Mouse (Mus musculus) olfactory bulb, adult 2 months (tissue): ENCODE data around the gene Prkar1a. TPM values are rescaled to one million over a fixed set of nuclear protein-coding genes. Genes with fewer than 3 reads are reported as not detected.

Experiments used
- H3K27ac ChIP-seq: fragments of 200-500 bp; 2 replicates; pipeline ENCODE4 v1.5.1; 2012; ENCODE audit warnings: low read depth, low read length; ENCODE audit not compliant: insufficient read depth
- H3K4me1 ChIP-seq: fragments of 200-500 bp; 2 replicates; pipeline ENCODE4 v1.6.1; 2012; ENCODE audit warnings: low read length; ENCODE audit not compliant: control insufficient read depth, insufficient read depth
- H3K4me3 ChIP-seq: fragments of 200-500 bp; 2 replicates; pipeline ENCODE4 v1.5.1; 2012; ENCODE audit warnings: mild to moderate bottlenecking, low read depth, low read length, moderate library complexity; ENCODE audit not compliant: insufficient read depth
- CTCF ChIP-seq: fragments of 200-500 bp; IDR thresholded peaks from 2 replicates; pipeline ENCODE4 v1.5.1; 2012; ENCODE audit warnings: low read depth, mild to moderate bottlenecking, low read length, moderate library complexity; ENCODE audit not compliant: insufficient read depth
- POLR2A ChIP-seq: fragments of 200-500 bp; IDR thresholded peaks from 2 replicates; pipeline ENCODE4 v1.6.1; 2012; ENCODE audit warnings: mild to moderate bottlenecking, low read depth, low read length, moderate library complexity; ENCODE audit not compliant: insufficient read depth
- WGBS: fragments of 180-500 bp; shearing (Covaris S2); methylation state at CpG from one replicate; pipeline ENCODE4 v1.1.7; 2018; 5-methylcytosine and 5-hydroxymethylcytosine counted together
- polyA plus RNA-seq: library from polyadenylated mRNA; stranded (reverse); fragments of >200 nt; gene quantifications from 2 replicates; pipeline ENCODE4 v1.2.4, GENCODE M21; 2012; ENCODE audit warnings: low replicate concordance; ENCODE audit not compliant: missing spikeins, insufficient read depth, insufficient read length

Gene Prkar1a
- polyA plus RNA-seq, 1 experiment = 397 TPM

DNA sequence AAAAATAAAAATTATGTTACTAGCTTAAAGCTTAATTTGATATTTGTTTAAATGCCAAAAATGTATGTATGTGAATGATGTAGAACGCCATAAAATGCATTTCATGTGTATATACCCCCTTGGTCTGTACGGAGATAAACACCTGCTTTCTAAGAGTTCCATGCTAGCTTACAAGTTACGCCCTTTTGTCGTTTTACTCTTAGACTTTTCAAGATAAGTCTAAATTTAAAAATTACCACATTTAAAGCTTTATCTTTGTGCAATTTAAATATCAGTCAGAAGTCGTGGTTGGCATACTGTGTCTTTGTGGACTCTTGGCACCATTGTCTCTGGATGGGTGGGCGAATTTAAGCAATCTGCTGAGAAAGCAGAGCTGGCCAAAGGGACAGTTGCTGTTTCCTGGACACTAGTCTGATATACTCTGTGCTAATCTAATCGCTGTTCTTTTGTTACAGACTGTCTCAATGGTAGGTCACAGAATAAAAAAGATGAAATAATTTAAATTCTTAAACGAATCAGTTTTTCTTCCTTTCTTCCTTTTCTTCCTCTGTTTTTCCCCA lies 20.0 kb downstream of the Prkar1a start:
- peaks cover 13% of the 10 kb centered on the region; the same call in 1 of the 2 replicates for H3K4me1 ChIP-seq
- TF ChIP-seq CTCF = no peak
- TF ChIP-seq POLR2A = no peak
- H3K4me3 ChIP-seq = no peak overlapping the region
- 68% methylated on average over 8 of the region's 8 CpGs for WGBS
- no peak overlapping the region for H3K27ac ChIP-seq

DNA sequence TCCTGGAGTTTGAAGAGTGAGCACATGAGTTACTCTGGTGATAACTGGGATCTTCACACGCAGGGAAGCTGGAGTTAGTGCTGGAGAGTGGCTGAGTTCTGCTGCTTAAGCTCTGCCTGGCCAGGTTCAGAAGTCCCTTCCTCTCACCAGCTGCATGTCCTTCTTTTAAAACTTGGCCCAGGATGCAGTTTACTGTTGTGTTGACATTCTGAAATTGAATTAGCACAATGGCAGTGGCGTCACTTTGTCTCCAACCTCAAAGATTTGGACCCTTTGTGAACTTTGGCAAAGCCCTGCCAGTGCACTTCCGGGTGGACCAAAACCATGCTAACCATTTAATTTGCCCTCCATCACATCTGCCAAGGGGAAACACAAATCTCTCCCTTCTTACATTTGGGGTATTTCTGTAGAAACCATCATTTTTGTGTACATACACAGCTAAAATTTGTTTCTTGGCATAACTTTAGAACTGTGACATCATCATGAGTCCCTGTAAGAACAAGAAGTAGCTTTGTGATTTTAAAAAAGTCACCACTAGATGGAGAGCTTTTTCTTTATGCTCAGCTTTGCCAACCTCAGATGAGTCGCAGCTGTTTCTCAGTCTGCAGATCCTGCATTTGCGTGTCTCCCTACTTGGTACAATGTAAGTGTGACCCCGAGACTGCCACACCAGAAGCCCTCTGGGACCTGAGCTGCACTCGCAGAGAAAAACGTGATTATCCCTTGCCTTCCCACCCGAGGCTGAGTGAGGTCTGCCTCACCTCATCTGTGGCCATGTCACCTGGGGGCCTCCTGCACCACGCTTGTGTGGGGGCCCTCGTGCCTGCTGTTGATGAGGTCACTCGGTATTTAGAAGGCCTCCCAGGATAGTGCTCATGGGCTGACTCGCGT lies 21.1 kb downstream of the Prkar1a start:
- no peak for TF ChIP-seq POLR2A
- no peak for TF ChIP-seq CTCF
- Histone ChIP-seq H3K27ac (peak overlapping the region; percentile 26; the same call in 1 of the 2 replicates), H3K4me3 (no peak overlapping the region), H3K4me1 (peaks cover 13% of the 10 kb centered on the region; the same call in 1 of the 2 replicates)
- WGBS = 42% methylated on average over 14 of the region's 14 CpGs

DNA sequence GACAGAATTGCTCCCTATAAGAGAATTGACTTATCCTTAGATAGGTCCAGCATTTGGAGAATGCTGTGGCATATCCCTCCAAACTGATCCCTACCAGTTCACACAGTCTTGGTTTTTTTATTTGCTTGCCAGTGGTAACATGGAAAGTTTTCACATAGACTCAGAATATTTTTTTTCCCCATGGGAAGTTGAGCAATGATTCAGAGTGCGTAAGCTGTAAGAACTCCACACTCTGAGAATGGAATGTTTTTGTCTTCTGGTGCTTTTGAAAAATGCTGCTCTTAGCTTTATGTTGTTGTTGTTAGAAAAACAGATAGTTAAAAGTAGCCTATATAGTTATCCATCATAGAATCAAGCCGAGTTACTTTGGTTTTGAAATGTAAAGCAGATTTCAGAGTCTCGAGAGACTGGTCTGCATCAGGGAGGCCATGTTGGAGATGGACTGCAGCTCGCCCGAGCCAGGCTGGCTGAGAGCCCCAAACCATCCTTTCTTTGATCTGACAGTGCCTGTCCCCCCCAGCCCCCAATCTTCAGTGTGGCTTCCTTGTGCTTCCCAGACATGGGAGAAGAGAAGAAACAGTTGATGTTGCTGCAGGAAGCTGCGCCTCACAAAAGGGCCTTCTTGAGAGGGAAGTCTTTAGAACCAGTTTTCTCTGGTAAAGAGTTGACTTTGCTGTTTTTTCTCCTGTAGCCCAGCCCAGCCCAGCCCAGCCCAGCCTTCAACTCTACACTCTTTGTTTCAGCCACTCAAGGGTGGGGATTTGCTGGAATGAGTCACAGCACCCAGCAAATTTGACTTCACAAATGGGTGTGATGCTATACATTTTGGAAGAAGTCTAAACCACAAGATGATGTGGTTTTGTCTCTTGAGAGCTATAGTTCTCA lies 22.2 kb downstream of the Prkar1a start:
- WGBS = 68% methylated on average over 6 of the region's 6 CpGs
- H3K4me3 ChIP-seq = no peak overlapping the region
- no peak overlapping the region for H3K27ac ChIP-seq
- TF ChIP-seq POLR2A (no peak), CTCF (no peak)
- peaks cover 13% of the 10 kb centered on the region; the same call in 1 of the 2 replicates for H3K4me1 ChIP-seq

DNA sequence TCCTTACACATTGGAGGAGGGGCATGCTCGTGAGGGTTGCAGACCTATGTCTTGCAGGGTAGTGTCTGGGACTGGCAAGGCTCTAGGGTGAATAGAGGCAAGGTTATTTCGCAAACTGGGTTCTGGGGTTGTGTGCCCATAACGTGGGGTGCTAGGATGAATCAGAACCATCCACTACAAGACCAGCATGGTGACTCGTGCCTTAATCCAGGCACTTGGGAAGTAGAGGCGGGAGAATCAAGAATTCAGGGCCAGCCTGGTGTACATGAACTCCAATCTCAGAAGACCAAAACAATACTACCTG lies 22.8 kb downstream of the Prkar1a start:
- Histone ChIP-seq H3K27ac (no peak overlapping the region), H3K4me3 (no peak overlapping the region), H3K4me1 (peaks cover 13% of the 10 kb centered on the region; the same call in 1 of the 2 replicates)
- TF ChIP-seq CTCF (no peak), POLR2A (no peak)
- 68% methylated on average over 5 of the region's 5 CpGs for WGBS

DNA sequence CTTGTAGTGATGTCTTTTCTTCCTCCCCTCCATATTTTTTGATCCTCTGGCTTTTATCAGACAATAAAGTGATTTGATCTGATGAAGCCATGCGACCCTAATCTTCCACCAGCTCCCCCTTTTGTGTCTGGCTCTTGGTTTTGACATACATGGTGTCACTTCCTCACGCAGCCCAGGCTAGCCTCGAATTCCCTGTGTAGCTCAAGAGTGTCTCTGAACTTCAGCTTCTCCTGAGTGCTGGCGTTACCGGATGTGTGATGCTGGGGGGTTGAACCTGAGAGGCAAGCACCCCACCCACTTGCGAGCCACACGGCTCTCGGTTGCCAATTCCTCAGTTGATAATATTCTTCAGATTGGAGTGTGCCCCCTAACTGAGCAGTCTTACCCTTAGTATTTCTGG lies 23.2 kb downstream of the Prkar1a start:
- no peak overlapping the region for H3K4me3 ChIP-seq
- peaks cover 11% of the 10 kb centered on the region; the same call in 1 of the 2 replicates for H3K4me1 ChIP-seq
- H3K27ac ChIP-seq = no peak overlapping the region
- TF ChIP-seq CTCF = no peak
- no peak for TF ChIP-seq POLR2A
- WGBS = 83% methylated on average over 8 of the region's 8 CpGs

DNA sequence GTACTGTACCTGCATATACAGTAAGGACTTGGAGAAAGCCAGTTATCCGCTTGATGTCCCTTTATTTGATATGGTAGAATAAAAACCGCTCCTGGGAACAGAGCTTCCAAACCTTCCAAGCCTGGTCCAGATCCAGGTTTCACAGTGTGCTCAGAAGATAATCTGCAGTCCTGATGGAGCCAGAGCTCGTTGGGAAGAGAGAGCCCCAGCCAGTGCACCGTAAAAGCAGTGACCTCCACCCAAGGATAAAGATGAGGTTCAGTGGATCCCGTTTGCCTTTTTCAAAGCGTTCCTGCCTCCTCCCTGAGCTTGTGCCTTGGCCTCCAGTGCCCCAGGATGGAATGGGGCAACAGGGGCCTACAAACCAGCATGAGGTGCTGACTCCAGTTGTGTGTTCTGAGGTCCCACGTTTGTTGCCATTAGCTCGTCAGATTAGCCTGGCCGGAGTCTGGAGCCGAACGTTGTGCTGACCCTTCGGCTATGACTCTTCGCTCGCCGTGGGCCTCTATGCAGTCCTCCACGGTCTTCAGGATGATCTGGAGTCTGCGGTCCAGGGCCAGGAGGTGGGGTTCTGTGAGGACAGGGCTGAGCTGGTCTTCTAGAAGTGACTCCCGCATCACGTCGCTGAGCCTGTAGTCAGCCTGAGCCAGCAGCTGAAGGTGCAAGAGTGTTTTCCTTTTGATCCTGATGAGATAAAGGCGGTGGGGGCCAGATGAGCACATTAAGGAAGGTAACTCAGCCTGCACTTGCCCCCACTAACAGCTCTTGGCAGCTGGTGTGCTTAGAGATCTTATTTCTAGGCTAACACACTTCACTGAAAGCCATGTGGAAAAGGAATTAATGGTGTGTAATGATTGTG lies 23.9 kb downstream of the Prkar1a start:
- Histone ChIP-seq H3K4me1 (peaks cover 7% of the 10 kb centered on the region; the same call in 1 of the 2 replicates), H3K27ac (no peak overlapping the region), H3K4me3 (no peak overlapping the region)
- WGBS = 74% methylated on average over 21 of the region's 21 CpGs
- TF ChIP-seq POLR2A (no peak), CTCF (no peak)

DNA sequence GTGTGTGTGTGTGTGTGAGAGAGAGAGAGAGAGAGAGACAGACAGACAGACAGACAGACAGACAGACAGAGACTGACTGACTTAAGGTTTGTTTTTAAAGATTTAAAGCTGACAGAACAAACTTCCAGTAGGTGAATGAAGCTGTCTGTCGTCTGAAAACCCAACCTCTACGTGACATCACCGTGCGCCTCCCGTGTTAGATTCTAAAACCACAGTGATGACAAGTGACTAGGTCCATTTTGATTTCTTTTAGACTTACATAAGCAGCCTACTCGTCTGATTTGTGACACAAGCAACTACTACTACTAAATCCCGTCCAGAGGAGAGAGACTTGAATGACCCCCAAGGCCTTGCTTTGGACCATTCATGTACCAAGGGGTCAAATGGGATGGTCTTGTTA lies 24.5 kb downstream of the Prkar1a start:
- Histone ChIP-seq H3K27ac (no peak overlapping the region), H3K4me1 (peaks cover 7% of the 10 kb centered on the region; the same call in 1 of the 2 replicates), H3K4me3 (no peak overlapping the region)
- TF ChIP-seq CTCF (no peak), POLR2A (no peak)
- 90% methylated on average over 7 of the region's 7 CpGs for WGBS

DNA sequence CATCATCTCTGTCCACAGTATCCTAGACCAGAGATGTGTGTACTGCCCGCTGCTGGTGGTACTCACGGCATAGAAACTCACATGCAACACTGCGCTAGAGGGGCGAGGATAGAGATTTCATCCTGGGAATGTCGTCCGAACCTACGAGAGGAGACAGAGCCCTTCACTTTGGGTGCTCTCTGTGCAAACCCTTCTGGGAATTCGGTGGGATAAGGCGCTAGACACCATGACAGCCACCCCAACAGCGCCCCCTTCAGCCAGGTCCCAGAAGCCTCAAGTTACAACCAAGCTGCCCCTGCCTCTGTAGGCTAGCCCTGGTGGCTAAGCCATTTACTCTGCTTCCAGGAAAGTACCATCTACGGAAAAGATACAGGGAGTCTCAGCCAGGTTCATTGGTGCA lies 25.3 kb downstream of the Prkar1a start:
- Histone ChIP-seq H3K27ac (no peak overlapping the region), H3K4me3 (no peak overlapping the region), H3K4me1 (peaks cover 7% of the 10 kb centered on the region; the same call in 1 of the 2 replicates)
- WGBS = 82% methylated on average over 11 of the region's 11 CpGs
- no peak for TF ChIP-seq CTCF
